Mouse (Mus musculus) right cerebral cortex, adult 18-20 months (tissue): ENCODE measurements around the gene Ddhd1.
A peak's percentile ranks its signal among the peaks of the same experiment; 100 is the strongest.

Experiments used
- DNase-seq: peaks from one replicate; pipeline ENCODE4 v3.0.0; 2022; ENCODE audit warnings: mixed read lengths

Gene Ddhd1

GRCm38 (mm10) chr14:45566066-45566937 lies 91.6 kb downstream of the Ddhd1 start:
- peak; percentile 49 for DNase-seq

GRCm38 (mm10) chr14:45565216-45566065 lies 92.5 kb downstream of the Ddhd1 start:
- peak; percentile 49 for DNase-seq

GRCm38 (mm10) chr14:45563577-45563976 lies 94.4 kb downstream of the Ddhd1 start:
- peak; percentile 36 for DNase-seq

- peak; percentile 84 for DNase-seq
Observed at GRCm38 (mm10) chr14:45561681-45562080, 96.3 kb downstream of the Ddhd1 start.

GRCm38 (mm10) chr14:45559018-45559417 lies 98.9 kb downstream of the Ddhd1 start:
- DNase-seq: no peak

- no peak for DNase-seq
Observed at GRCm38 (mm10) chr14:45554336-45554735, 103.6 kb downstream of the Ddhd1 start.

GRCm38 (mm10) chr14:45553854-45554253 lies 104.1 kb downstream of the Ddhd1 start:
- peak; percentile 34 for DNase-seq

- DNase-seq: no peak
Observed at GRCm38 (mm10) chr14:45552431-45552830, 105.5 kb downstream of the Ddhd1 start.

- no peak for DNase-seq
Observed at GRCm38 (mm10) chr14:45551121-45551768, 106.7 kb downstream of the Ddhd1 start.

- DNase-seq: peak; percentile 49
Observed at GRCm38 (mm10) chr14:45550010-45550647, 107.8 kb downstream of the Ddhd1 start.

GRCm38 (mm10) chr14:45548118-45548517 lies 109.8 kb downstream of the Ddhd1 start:
- no peak for DNase-seq

- DNase-seq: no peak
Observed at GRCm38 (mm10) chr14:45544905-45545304, 113.0 kb downstream of the Ddhd1 start.

- no peak for DNase-seq
Observed at GRCm38 (mm10) chr14:45544026-45544425, 113.9 kb downstream of the Ddhd1 start.

GRCm38 (mm10) chr14:45539659-45540468 lies 118.1 kb downstream of the Ddhd1 start:
- DNase-seq: peak; percentile 71
